Comparison of ENCODE assay signal across 23 mouse cellular contexts in genomic region chr4:32533735-32534134, GRCm38 (mm10).
DNase-seq lines count a peak whose midpoint lies in the region; ATAC-seq lines count a peak whose summit lies in the region.
"Had no signal": no experiment of that assay in that cellular context is flagged by ENCODE, and none has a peak within 500 bp of the region (broad histone marks: within the 10 kb centered on the region; RNA-seq: fewer than 3 reads in every experiment).

No protein-coding gene starts in this region.

- no peak overlapping the region for H3K4me2 ChIP-seq in forebrain, embryonic 14.5 days (ENCODE audit: low read length)
- H3K4me2 ChIP-seq in forebrain, embryonic 11.5 days (ENCODE audit: low read depth, low read length, severe bottlenecking): no peak overlapping the region
- no peak overlapping the region for H3K4me2 ChIP-seq in hindbrain, embryonic 15.5 days
- no peak overlapping the region for H3K4me2 ChIP-seq in midbrain, embryonic 11.5 days
- no peak overlapping the region for H3K4me2 ChIP-seq in midbrain, embryonic 13.5 days (replicated peaks)
- no peak overlapping the region for H3K4me2 ChIP-seq in neural tube, embryonic 14.5 days (ENCODE audit: low read depth, low read length)
- H3K4me2 ChIP-seq: embryonic facial prominence, embryonic 13.5 days; limb, embryonic 12.5 days; liver, embryonic 12.5 days; lung, embryonic 15.5 days had no signal

- H3K4me1 ChIP-seq in forebrain, embryonic 14.5 days (ENCODE audit: control insufficient read depth, insufficient read depth, low read length): peaks cover 61% of the 10 kb centered on the region
- peaks cover 15% of the 10 kb centered on the region; the same call in 1 of the 2 replicates for H3K4me1 ChIP-seq in forebrain, embryonic 11.5 days (replicated peaks; ENCODE audit: control insufficient read depth, insufficient read depth, low read length)
- peaks cover 75% of the 10 kb centered on the region for H3K4me1 ChIP-seq in hindbrain, embryonic 15.5 days (replicated peaks)
- peaks cover 83% of the 10 kb centered on the region for H3K4me1 ChIP-seq in hindbrain, embryonic 10.5 days (replicated peaks)
- H3K4me1 ChIP-seq in midbrain, embryonic 11.5 days (ENCODE audit: control insufficient read depth, insufficient read depth, low read length): peaks cover 42% of the 10 kb centered on the region
- H3K4me1 ChIP-seq in midbrain, embryonic 13.5 days (replicated peaks): peaks cover 74% of the 10 kb centered on the region
- peaks cover 59% of the 10 kb centered on the region for H3K4me1 ChIP-seq in neural tube, embryonic 14.5 days (ENCODE audit: control insufficient read depth, insufficient read depth, low read length)

- peak overlapping the region; percentile 88 for H3K27ac ChIP-seq in forebrain, embryonic 14.5 days (ENCODE audit: low read depth, low read length)
- H3K27ac ChIP-seq in forebrain, embryonic 11.5 days (ENCODE audit: low read depth, low read length): no peak overlapping the region
- H3K27ac ChIP-seq in hindbrain, embryonic 15.5 days (replicated peaks): peak overlapping the region; percentile 90
- H3K27ac ChIP-seq in hindbrain, embryonic 10.5 days: no peak overlapping the region
- no peak overlapping the region for H3K27ac ChIP-seq in midbrain, embryonic 11.5 days (ENCODE audit: low read depth, low read length)
- H3K27ac ChIP-seq in midbrain, embryonic 13.5 days: no peak overlapping the region
- peak overlapping the region; percentile 93 for H3K27ac ChIP-seq in neural tube, embryonic 14.5 days (ENCODE audit: low read depth, low read length)
- H3K27ac ChIP-seq: embryonic facial prominence, embryonic 13.5 days; heart, embryonic 10.5 days; limb, embryonic 12.5 days; liver, embryonic 12.5 days had no signal

- H3K27me3 ChIP-seq in forebrain, embryonic 14.5 days (replicated peaks; ENCODE audit: control insufficient read depth, insufficient read depth, low read length): no peaks in the 10 kb centered on the region
- no peaks in the 10 kb centered on the region for H3K27me3 ChIP-seq in forebrain, embryonic 11.5 days (ENCODE audit: control insufficient read depth, insufficient read depth, low read length)
- no peaks in the 10 kb centered on the region for H3K27me3 ChIP-seq in hindbrain, embryonic 15.5 days
- H3K27me3 ChIP-seq in hindbrain, embryonic 10.5 days (ENCODE audit: insufficient read depth, poor library complexity, severe bottlenecking): no peaks in the 10 kb centered on the region
- no peaks in the 10 kb centered on the region for H3K27me3 ChIP-seq in midbrain, embryonic 11.5 days (ENCODE audit: control insufficient read depth, insufficient read depth, low read length)
- H3K27me3 ChIP-seq in midbrain, embryonic 13.5 days: no peaks in the 10 kb centered on the region
- no peaks in the 10 kb centered on the region for H3K27me3 ChIP-seq in neural tube, embryonic 14.5 days (ENCODE audit: control insufficient read depth, insufficient read depth, low read length)
- H3K27me3 ChIP-seq: embryonic facial prominence, embryonic 13.5 days; limb, embryonic 12.5 days; liver, embryonic 12.5 days; lung, embryonic 15.5 days had no signal

- no peak overlapping the region for H3K4me3 ChIP-seq in forebrain, embryonic 14.5 days (ENCODE audit: low read depth, low read length)
- H3K4me3 ChIP-seq in forebrain, embryonic 11.5 days (ENCODE audit: low read depth, low read length): no peak overlapping the region
- H3K4me3 ChIP-seq in hindbrain, embryonic 15.5 days: no peak overlapping the region
- H3K4me3 ChIP-seq in hindbrain, embryonic 10.5 days: no peak overlapping the region
- H3K4me3 ChIP-seq in midbrain, embryonic 11.5 days (ENCODE audit: low read depth, low read length): no peak overlapping the region
- no peak overlapping the region for H3K4me3 ChIP-seq in midbrain, embryonic 13.5 days (replicated peaks)
- H3K4me3 ChIP-seq in neural tube, embryonic 14.5 days (ENCODE audit: low read depth, low read length): no peak overlapping the region
- H3K4me3 ChIP-seq: embryonic facial prominence, embryonic 13.5 days; heart, embryonic 10.5 days; limb, embryonic 12.5 days; liver, embryonic 12.5 days; lung, embryonic 15.5 days had no signal

- no peaks in the 10 kb centered on the region for H3K36me3 ChIP-seq in forebrain, embryonic 14.5 days (ENCODE audit: control insufficient read depth, insufficient read depth, low read length)
- H3K36me3 ChIP-seq in forebrain, embryonic 11.5 days (ENCODE audit: control insufficient read depth, insufficient read depth, low read length): no peaks in the 10 kb centered on the region
- no peaks in the 10 kb centered on the region for H3K36me3 ChIP-seq in hindbrain, embryonic 15.5 days
- H3K36me3 ChIP-seq in hindbrain, embryonic 10.5 days: no peaks in the 10 kb centered on the region
- no peaks in the 10 kb centered on the region for H3K36me3 ChIP-seq in midbrain, embryonic 11.5 days (ENCODE audit: control insufficient read depth, insufficient read depth, low read length)
- H3K36me3 ChIP-seq in midbrain, embryonic 13.5 days: no peaks in the 10 kb centered on the region
- no peaks in the 10 kb centered on the region for H3K36me3 ChIP-seq in neural tube, embryonic 14.5 days (ENCODE audit: control insufficient read depth, insufficient read depth, low read length)
- H3K36me3 ChIP-seq: embryonic facial prominence, embryonic 13.5 days; heart, embryonic 10.5 days; limb, embryonic 12.5 days; liver, embryonic 12.5 days; lung, embryonic 15.5 days had no signal

- DNase-seq in forebrain, embryonic 14.5 days (ENCODE audit: low spot score): peak; percentile 51
- DNase-seq in forebrain, embryonic 11.5 days (ENCODE audit: low spot score): no peak
- no peak for DNase-seq in hindbrain, embryonic 10.5 days (ENCODE audit: low spot score)
- DNase-seq in midbrain, embryonic 11.5 days (ENCODE audit: low spot score, missing footprints): peak; percentile 57
- DNase-seq in cerebellum, adult 9-10 months: no peak
- DNase-seq: adrenal gland, postnatal 14 days; cerebellum, adult 11 months; cerebellum, postnatal 14 days; heart, postnatal 14 days; kidney, adult 9 months; kidney, postnatal 25 days; layer of hippocampus, adult 9-11 months; right cerebral cortex, postnatal 14 days had no signal

- peak overlapping the region; percentile 17; the same call in 1 of the 2 replicates for H3K9ac ChIP-seq in forebrain, embryonic 14.5 days (ENCODE audit: low read length)
- no peak overlapping the region for H3K9ac ChIP-seq in forebrain, embryonic 11.5 days (ENCODE audit: low read length)
- no peak overlapping the region for H3K9ac ChIP-seq in hindbrain, embryonic 15.5 days
- no peak overlapping the region for H3K9ac ChIP-seq in midbrain, embryonic 11.5 days (ENCODE audit: low read length)
- no peak overlapping the region for H3K9ac ChIP-seq in midbrain, embryonic 13.5 days (replicated peaks)
- H3K9ac ChIP-seq in neural tube, embryonic 14.5 days (replicated peaks; ENCODE audit: low read depth, low read length): no peak overlapping the region
- H3K9ac ChIP-seq: embryonic facial prominence, embryonic 13.5 days; limb, embryonic 12.5 days; liver, embryonic 12.5 days; lung, embryonic 15.5 days had no signal

- H3K9me3 ChIP-seq in forebrain, embryonic 14.5 days (replicated peaks; ENCODE audit: control insufficient read depth, low read length): no peaks in the 10 kb centered on the region
- no peaks in the 10 kb centered on the region for H3K9me3 ChIP-seq in forebrain, embryonic 11.5 days (ENCODE audit: control insufficient read depth, low read length)
- H3K9me3 ChIP-seq in hindbrain, embryonic 15.5 days: no peaks in the 10 kb centered on the region
- no peaks in the 10 kb centered on the region for H3K9me3 ChIP-seq in hindbrain, embryonic 10.5 days
- no peaks in the 10 kb centered on the region for H3K9me3 ChIP-seq in midbrain, embryonic 11.5 days (ENCODE audit: control insufficient read depth, low read length)
- no peaks in the 10 kb centered on the region for H3K9me3 ChIP-seq in midbrain, embryonic 13.5 days
- H3K9me3 ChIP-seq in neural tube, embryonic 14.5 days (ENCODE audit: control insufficient read depth, low read length): no peaks in the 10 kb centered on the region
- H3K9me3 ChIP-seq: embryonic facial prominence, embryonic 13.5 days; heart, embryonic 10.5 days; limb, embryonic 12.5 days; liver, embryonic 12.5 days; lung, embryonic 15.5 days had no signal

- 59% methylated on average over 7 of the region's 7 CpGs for whole genome bisulfite sequencing in forebrain, embryonic 14.5 days
- 72% methylated on average over 7 of the region's 7 CpGs for WGBS in forebrain, embryonic 11.5 days
- 44% methylated on average over 7 of the region's 7 CpGs for WGBS in hindbrain, embryonic 15.5 days
- WGBS in hindbrain, embryonic 10.5 days: 70% methylated on average over 7 of the region's 7 CpGs
- WGBS in midbrain, embryonic 11.5 days: 84% methylated on average over 7 of the region's 7 CpGs
- 67% methylated on average over 7 of the region's 7 CpGs for WGBS in midbrain, embryonic 13.5 days
- WGBS in neural tube, embryonic 14.5 days: 47% methylated on average over 7 of the region's 7 CpGs

- ATAC-seq in forebrain, embryonic 14.5 days: no peak
- ATAC-seq in forebrain, embryonic 11.5 days (replicated peaks; ENCODE audit: low FRiP score): no peak
- ATAC-seq in hindbrain, embryonic 15.5 days (ENCODE audit: low FRiP score, low read depth): no peak
- no peak for ATAC-seq in midbrain, embryonic 11.5 days (ENCODE audit: low FRiP score)
- no peak for ATAC-seq in midbrain, embryonic 13.5 days
- no peak for ATAC-seq in neural tube, embryonic 14.5 days (ENCODE audit: low read depth)
- ATAC-seq: CD4-positive, CD25-positive, alpha-beta regulatory T cell, adult 4 months; inflammation-experienced regulatory T-cells, adult 6 months; liver, embryonic 12.5 days had no signal

Comparison
In these comparisons a context has a peak if more than half of its experiments do, and no peak if none do; other contexts are left out.
1. DNase-seq: peak in forebrain, embryonic 14.5 days (single experiment) and midbrain, embryonic 11.5 days (single experiment); none in forebrain, embryonic 11.5 days (single experiment), hindbrain, embryonic 10.5 days (single experiment) and cerebellum, adult 9-10 months (single experiment).
2. H3K27ac ChIP-seq: peak in forebrain, embryonic 14.5 days (single experiment), hindbrain, embryonic 15.5 days (single experiment) and neural tube, embryonic 14.5 days (single experiment); none in forebrain, embryonic 11.5 days (single experiment), hindbrain, embryonic 10.5 days (single experiment), midbrain, embryonic 11.5 days (single experiment) and midbrain, embryonic 13.5 days (single experiment).